8 mouse cellular contexts compared by ENCODE assay signal in the genomic region with DNA sequence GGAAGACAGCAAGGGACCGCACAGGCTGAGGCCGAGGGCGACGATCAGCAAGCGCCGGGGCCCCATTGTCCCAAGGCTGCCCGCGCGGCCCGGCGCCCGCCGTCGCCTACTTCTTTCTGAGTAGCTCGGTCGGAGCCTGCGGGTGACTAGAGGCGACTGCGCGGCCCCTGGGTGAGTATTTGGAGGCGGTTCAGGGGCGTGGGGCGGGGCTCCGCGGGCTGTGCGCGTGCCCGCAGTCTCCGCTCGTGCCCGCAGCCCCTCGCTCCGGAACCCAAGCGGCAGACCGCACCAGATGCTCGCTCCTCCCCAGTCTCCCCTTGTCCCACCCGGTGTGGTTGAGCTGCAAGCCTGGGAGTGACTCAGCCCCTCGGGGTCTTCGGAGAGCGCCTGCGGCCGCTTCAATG. TPM values are rescaled to one million over a fixed set of nuclear protein-coding genes. Genes with fewer than 3 reads are reported as not detected.
A peak's percentile ranks its signal among the peaks of the same experiment; 100 is the strongest.
DNase-seq lines count a peak whose midpoint lies in the region; ATAC-seq lines count a peak whose summit lies in the region.

A gene (minus strand): TSS at position 179 of the 404 bp plus-strand sequence.

- H3K27ac ChIP-seq in hindbrain, embryonic 11.5 days (ENCODE audit: low read depth, low read length) = peak within 1 kb of the TSS; percentile 80

- under 1% methylated on average over 28 of the region's 42 CpGs for WGBS in hindbrain, embryonic 11.5 days

- no peaks in the 10 kb centered on the region for H3K9me3 ChIP-seq in hindbrain, embryonic 11.5 days (ENCODE audit: control insufficient read depth, low read length)

- no peaks in the 10 kb centered on the region for H3K27me3 ChIP-seq in hindbrain, embryonic 11.5 days (ENCODE audit: control insufficient read depth, insufficient read depth, low read length)

- peaks cover 6% of the 10 kb centered on the region for H3K4me1 ChIP-seq in hindbrain, embryonic 11.5 days (replicated peaks; ENCODE audit: control insufficient read depth, insufficient read depth, low read length)

- H3K9ac ChIP-seq in hindbrain, embryonic 11.5 days (ENCODE audit: low read depth, low read length) = peak within 1 kb of the TSS; percentile 92

- peak; percentile 88 for DNase-seq in NIH3T3 (ENCODE audit: low read depth)
- peak; percentile 86 to 87 for DNase-seq in cerebellum, postnatal 10 days
- peak; percentile 32 to 66 for DNase-seq in frontal cortex, postnatal 10 days (ENCODE audit: low spot score in 2 of 2)
- DNase-seq in hindbrain, embryonic 11.5 days (ENCODE audit: low spot score) = peak; percentile 93
- DNase-seq in layer of hippocampus, postnatal 36 days = peak; percentile 46 to 61
- DNase-seq in lung, postnatal 25 days (ENCODE audit: low spot score) = peak; percentile 86
- peak; percentile 83 for DNase-seq in ovary, postnatal 36 days (ENCODE audit: low spot score)
- DNase-seq in thymus, postnatal 25 days = peak; percentile 88

- peak within 1 kb of the TSS; percentile 76 for H3K4me3 ChIP-seq in hindbrain, embryonic 11.5 days (ENCODE audit: low read depth, low read length)

- peak; percentile 95 for ATAC-seq in hindbrain, embryonic 11.5 days (ENCODE audit: low FRiP score)

- H3K4me2 ChIP-seq in hindbrain, embryonic 11.5 days (replicated peaks; ENCODE audit: low read depth, low read length) = peak within 1 kb of the TSS; percentile 74

- H3K36me3 ChIP-seq in hindbrain, embryonic 11.5 days (ENCODE audit: control insufficient read depth, insufficient read depth, low read length) = no peaks in the 10 kb centered on the region

RNA-seq across cellular contexts. Expression of the gene that starts here (rescaled TPM):
- polyA plus RNA-seq in hindbrain, embryonic 11.5 days (2014; fragmentation: Nextera tagmentation; extraction: Ambion mirVana) = 123 and 132 TPM in 2 replicates
- total RNA-seq in layer of hippocampus, postnatal 36 days (2021) = 1 to 10 TPM; 4.9 to 5.6 TPM

Comparison
In these comparisons a context has a peak if more than half of its experiments do, and no peak if none do; other contexts are left out.
1. Peak in every context shown above with its lines: DNase-seq, ATAC-seq, H3K4me3 ChIP-seq and H3K27ac ChIP-seq.